Mouse (Mus musculus): Measurements from ENCODE around the gene Slc27a4.

GRCm38 (mm10) chr2:29787104-29787917, 15.1 kb upstream of the Slc27a4 start, which contains the start of gene Coq4:
- TF ChIP-seq TCF12 (IDR thresholded peaks at IDR 0.05; ENCODE audit: insufficient read depth, poor library complexity, severe bottlenecking) = no peak
- no peak for TF ChIP-seq MYOG (IDR thresholded peaks at IDR 0.05; ENCODE audit: control insufficient read depth in 1 of 3, insufficient read depth in 1 of 3, insufficient read length in 2 of 3, low read depth in 2 of 3)
- no peak for TF ChIP-seq E2F4 (IDR thresholded peaks at IDR 0.05; ENCODE audit: insufficient read depth)
- TF ChIP-seq CEBPB (IDR thresholded peaks at IDR 0.05; ENCODE audit: insufficient read depth, poor library complexity, severe bottlenecking) = no peak
- peak; percentile 93 for TF ChIP-seq USF1 (IDR thresholded peaks at IDR 0.05; ENCODE audit: low read depth)
- peak; percentile 77 for TF ChIP-seq POLR2A (IDR thresholded peaks at IDR 0.05; ENCODE audit: insufficient read length, low read depth)
- no peak for TF ChIP-seq TCF3 (IDR thresholded peaks at IDR 0.05; ENCODE audit: insufficient read length, low read depth)
- TF ChIP-seq REST (IDR thresholded peaks at IDR 0.05; ENCODE audit: insufficient read depth, insufficient read length) = no peak
- TF ChIP-seq MYOD1 (IDR thresholded peaks at IDR 0.05; ENCODE audit: control insufficient read depth in 1 of 3, insufficient read length in 2 of 3, low read depth in 2 of 3) = no peak
- TF ChIP-seq MAX (IDR thresholded peaks at IDR 0.05; ENCODE audit: low read depth) = no peak
- TF ChIP-seq POLR2AphosphoS2 (IDR thresholded peaks at IDR 0.05; ENCODE audit: insufficient read length, low read depth) = peak; percentile 78
- TF ChIP-seq SRF (IDR thresholded peaks at IDR 0.05; ENCODE audit: control insufficient read depth, insufficient read length, low read depth) = peak; percentile 17

All from myocyte (in vitro differentiated cells).